ENCODE assay signal across 9 mouse cellular contexts in the genomic region with DNA sequence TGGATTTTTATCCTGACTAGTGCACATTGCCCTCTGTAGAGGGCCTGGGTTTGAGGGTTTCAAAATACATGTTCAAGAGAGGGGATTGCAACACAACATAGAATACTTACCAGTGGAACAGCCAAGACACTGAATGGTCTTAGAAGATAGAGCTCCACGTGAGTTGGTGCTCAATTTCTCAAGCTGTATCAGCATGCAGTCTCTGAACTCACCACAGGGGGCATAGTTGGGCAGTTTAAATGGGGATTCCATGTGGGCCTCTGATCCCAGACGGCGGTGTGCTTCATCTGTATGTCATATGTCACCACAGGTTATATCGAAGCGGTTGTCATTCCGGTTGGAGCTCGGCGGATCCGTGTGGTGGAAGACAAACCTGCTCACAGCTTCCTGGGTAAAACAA.
DNase-seq lines count a peak whose midpoint lies in the region; ATAC-seq and TF ChIP-seq lines count a peak whose summit lies in the region.
"Had no signal": no experiment of that assay in that cellular context is flagged by ENCODE, and none has a peak within 500 bp of the region (broad histone marks: within the 10 kb centered on the region; RNA-seq: fewer than 3 reads in every experiment).

No protein-coding gene starts in this region.

- H3K4me2 ChIP-seq in heart, postnatal 0 days (ENCODE audit: low read depth, low read length), result no peak overlapping the region
- H3K4me2 ChIP-seq in heart, embryonic 12.5 days, result no peak overlapping the region
- H3K4me2 ChIP-seq in neural tube, embryonic 15.5 days, result no peak overlapping the region
- no peak overlapping the region for H3K4me2 ChIP-seq in hindbrain, postnatal 0 days (ENCODE audit: low read depth, low read length)
- H3K4me2 ChIP-seq: lung, embryonic 15.5 days had no signal

- no peaks in the 10 kb centered on the region for H3K9me3 ChIP-seq in heart, postnatal 0 days (replicated peaks; ENCODE audit: control insufficient read depth, low read length)
- H3K9me3 ChIP-seq in heart, embryonic 12.5 days (replicated peaks), result no peaks in the 10 kb centered on the region
- H3K9me3 ChIP-seq in neural tube, embryonic 15.5 days (replicated peaks), result no peaks in the 10 kb centered on the region
- no peaks in the 10 kb centered on the region for H3K9me3 ChIP-seq in hindbrain, postnatal 0 days (ENCODE audit: low read length)
- H3K9me3 ChIP-seq: lung, embryonic 15.5 days had no signal

- DNase-seq in heart, postnatal 0 days (ENCODE audit: low spot score), result no peak
- peak; percentile 38 for DNase-seq in neural tube, embryonic 10.5 days (ENCODE audit: extremely low spot score, low spot score)
- peak; percentile 38 for DNase-seq in brain, adult 2 months (ENCODE audit: low read depth, low spot score)
- peak; percentile 54 for DNase-seq in hindbrain, postnatal 0 days (ENCODE audit: low spot score)
- peak; percentile 11 for DNase-seq in retina, postnatal 7 days (ENCODE audit: low read depth, low spot score)
- no peak for DNase-seq in T-cell, adult 2 months (ENCODE audit: low spot score)

- no peaks in the 10 kb centered on the region for H3K36me3 ChIP-seq in heart, postnatal 0 days (replicated peaks; ENCODE audit: control insufficient read depth, insufficient read depth, low read length)
- no peaks in the 10 kb centered on the region for H3K36me3 ChIP-seq in heart, embryonic 12.5 days
- H3K36me3 ChIP-seq in neural tube, embryonic 15.5 days, result no peaks in the 10 kb centered on the region
- H3K36me3 ChIP-seq in hindbrain, postnatal 0 days (ENCODE audit: insufficient read depth, low read length), result no peaks in the 10 kb centered on the region
- H3K36me3 ChIP-seq: lung, embryonic 15.5 days had no signal

- 79% methylated on average over 9 of the region's 9 CpGs for WGBS in heart, postnatal 0 days
- 77% methylated on average over 9 of the region's 9 CpGs for WGBS in heart, embryonic 12.5 days
- 77% methylated on average over 9 of the region's 9 CpGs for WGBS in neural tube, embryonic 15.5 days
- 81% methylated on average over 9 of the region's 9 CpGs for whole genome bisulfite sequencing in hindbrain, postnatal 0 days

- no peak overlapping the region for H3K4me3 ChIP-seq in heart, postnatal 0 days (ENCODE audit: low read depth, low read length)
- no peak overlapping the region for H3K4me3 ChIP-seq in heart, embryonic 12.5 days
- no peak overlapping the region for H3K4me3 ChIP-seq in neural tube, embryonic 15.5 days (replicated peaks)
- H3K4me3 ChIP-seq in hindbrain, postnatal 0 days (ENCODE audit: low read length), result no peak overlapping the region
- H3K4me3 ChIP-seq: lung, embryonic 15.5 days had no signal

- peak; percentile 56 for TF ChIP-seq CTCF in heart, postnatal 0 days (IDR thresholded peaks at IDR 0.05; ENCODE audit: low read depth)
- TF ChIP-seq CTCF in hindbrain, postnatal 0 days (IDR thresholded peaks at IDR 0.05; ENCODE audit: low read depth), result peak; percentile 61

- peak; percentile 27; the same call in 1 of the 2 replicates for ATAC-seq in heart, postnatal 0 days (ENCODE audit: insufficient read depth, low read depth)
- ATAC-seq in heart, embryonic 12.5 days (ENCODE audit: insufficient number of reproducible peaks, low FRiP score), result no peak
- no peak for ATAC-seq in neural tube, embryonic 15.5 days (ENCODE audit: low FRiP score)
- no peak for ATAC-seq in hindbrain, postnatal 0 days

- H3K27ac ChIP-seq in heart, postnatal 0 days (ENCODE audit: low read depth), result no peak overlapping the region
- H3K27ac ChIP-seq in heart, embryonic 12.5 days (ENCODE audit: poor library complexity, severe bottlenecking), result no peak overlapping the region
- H3K27ac ChIP-seq in neural tube, embryonic 15.5 days (replicated peaks), result no peak overlapping the region
- no peak overlapping the region for H3K27ac ChIP-seq in hindbrain, postnatal 0 days
- H3K27ac ChIP-seq: lung, embryonic 15.5 days had no signal

- no peak overlapping the region for H3K9ac ChIP-seq in heart, postnatal 0 days (replicated peaks; ENCODE audit: low read depth, low read length)
- no peak overlapping the region for H3K9ac ChIP-seq in heart, embryonic 12.5 days
- no peak overlapping the region for H3K9ac ChIP-seq in neural tube, embryonic 15.5 days (replicated peaks)
- no peak overlapping the region for H3K9ac ChIP-seq in hindbrain, postnatal 0 days (replicated peaks; ENCODE audit: low read length)
- H3K9ac ChIP-seq: lung, embryonic 15.5 days had no signal

- no peak for TF ChIP-seq EP300 in heart, postnatal 0 days (IDR thresholded peaks at IDR 0.05; ENCODE audit: low read depth)

- H3K4me1 ChIP-seq in heart, postnatal 0 days (ENCODE audit: control insufficient read depth, insufficient read depth), result no peaks in the 10 kb centered on the region
- peaks cover 5% of the 10 kb centered on the region for H3K4me1 ChIP-seq in heart, embryonic 12.5 days (replicated peaks)
- H3K4me1 ChIP-seq in neural tube, embryonic 15.5 days, result no peaks in the 10 kb centered on the region
- H3K4me1 ChIP-seq in hindbrain, postnatal 0 days (ENCODE audit: insufficient read depth, low read length), result no peaks in the 10 kb centered on the region

- no peaks in the 10 kb centered on the region for H3K27me3 ChIP-seq in heart, postnatal 0 days (ENCODE audit: control insufficient read depth, insufficient read depth, low read length)
- H3K27me3 ChIP-seq in heart, embryonic 12.5 days (replicated peaks), result no peaks in the 10 kb centered on the region
- H3K27me3 ChIP-seq in neural tube, embryonic 15.5 days (replicated peaks), result no peaks in the 10 kb centered on the region
- H3K27me3 ChIP-seq in hindbrain, postnatal 0 days (ENCODE audit: insufficient read depth, low read length), result peaks cover 6% of the 10 kb centered on the region; the same call in 1 of the 2 replicates
- H3K27me3 ChIP-seq: lung, embryonic 15.5 days had no signal

Comparison
In these comparisons a context has a peak if more than half of its experiments do, and no peak if none do; other contexts are left out.
1. DNase-seq: peak in neural tube, embryonic 10.5 days (single experiment), brain, adult 2 months (single experiment), hindbrain, postnatal 0 days (single experiment) and retina, postnatal 7 days (single experiment); none in heart, postnatal 0 days (single experiment) and T-cell, adult 2 months (single experiment).